Mouse (Mus musculus) C2C12 (cell line): ENCODE results near the gene Icam2. TPM values are rescaled to one million over a fixed set of nuclear protein-coding genes. Genes with fewer than 3 reads are reported as not detected.

Source experiments
- H3K27me3 ChIP-seq: one replicate; pipeline ENCODE4 v1.6.1; 2011; ENCODE audit not compliant: control insufficient read depth, insufficient read depth, insufficient read length
- H3K36me3 ChIP-seq: one replicate; pipeline ENCODE4 v1.6.1; 2011; ENCODE audit not compliant: control insufficient read depth, insufficient read depth
- H3K4me3 ChIP-seq: one replicate; pipeline ENCODE4 v1.5.1; 2011; ENCODE audit warnings: mild to moderate bottlenecking, control low read depth; ENCODE audit not compliant: poor library complexity, insufficient read depth, severe bottlenecking
- H3K79me2 ChIP-seq: one replicate; pipeline ENCODE4 v1.6.1; 2011; ENCODE audit not compliant: control insufficient read depth, insufficient read depth
- H3K79me3 ChIP-seq: one replicate; pipeline ENCODE4 v1.6.1; 2011; ENCODE audit warnings: low read depth, control low read depth
- H3ac ChIP-seq: one replicate; pipeline ENCODE3; 2011; ENCODE audit warnings: low read depth; ENCODE audit not compliant: control insufficient read depth, insufficient read length
- CEBPB ChIP-seq: IDR thresholded peaks from one replicate; pipeline ENCODE4 v1.6.1; 2011; ENCODE audit warnings: low read depth, mild to moderate bottlenecking, control low read depth, moderate library complexity
- CTCF ChIP-seq: IDR thresholded peaks from one replicate; pipeline ENCODE4 v1.5.1; 2011; ENCODE audit not compliant: control insufficient read depth, insufficient read depth, insufficient read length
- FOSL1 ChIP-seq: IDR thresholded peaks from one replicate; pipeline ENCODE4 v1.8.0; 2011; ENCODE audit warnings: mild to moderate bottlenecking, low read length; ENCODE audit not compliant: poor library complexity, insufficient read depth, severe bottlenecking
- MAX ChIP-seq: IDR thresholded peaks from one replicate; pipeline ENCODE4 v1.6.1; 2011; ENCODE audit warnings: mild to moderate bottlenecking, control low read depth
- MYOD1 ChIP-seq: IDR thresholded peaks from one replicate; pipeline ENCODE4 v1.6.1; 2011; ENCODE audit warnings: low read depth; ENCODE audit not compliant: control insufficient read depth, insufficient read length
- MYOG ChIP-seq: IDR thresholded peaks from one replicate; pipeline ENCODE4 v1.6.1; 2011; ENCODE audit not compliant: control insufficient read depth, insufficient read length; ENCODE audit errors: extremely low read depth
- USF1 ChIP-seq: IDR thresholded peaks from one replicate; pipeline ENCODE4 v1.6.1; 2011; ENCODE audit warnings: low read depth, mild to moderate bottlenecking, control low read depth, moderate library complexity
- polyA plus RNA-seq: library from polyadenylated mRNA; unstranded; fragments of >200 nt; fragmentation: generic; extraction: Trizol; gene quantifications from one replicate; pipeline ENCODE4 v1.2.1, GENCODE M21; 2012; ENCODE audit warnings: missing spikeins

Icam2 gene
- polyA plus RNA-seq, 1 experiment, result not detected

DNA sequence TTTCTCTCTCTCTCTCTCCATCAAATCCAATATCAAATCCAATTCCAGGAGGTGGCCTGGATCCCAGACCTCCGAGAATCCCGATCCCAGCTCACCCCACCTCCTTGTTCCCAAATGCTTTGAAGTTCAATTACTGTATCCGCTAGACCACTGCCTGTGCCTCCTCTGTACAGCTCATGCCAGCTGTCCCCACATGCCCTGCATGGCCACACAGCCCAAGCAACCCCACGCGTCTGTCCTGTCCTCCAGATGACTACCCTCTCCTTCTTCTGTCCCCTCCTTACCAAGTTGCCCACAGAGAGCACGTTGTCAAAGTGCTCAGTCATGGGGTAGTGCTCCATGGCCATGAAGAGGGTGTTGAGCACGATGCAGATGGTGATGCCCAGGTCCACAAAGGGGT, 49.0 kb downstream of the Icam2 start:
- H3K79me3 ChIP-seq, result no peaks in the 10 kb centered on the region
- peaks cover 23% of the 10 kb centered on the region for H3K27me3 ChIP-seq
- H3K4me3 ChIP-seq, result no peak overlapping the region
- no peak overlapping the region for H3ac ChIP-seq
- H3K36me3 ChIP-seq, result no peaks in the 10 kb centered on the region
- no peaks in the 10 kb centered on the region for H3K79me2 ChIP-seq
- TF ChIP-seq CTCF, result no peak
- TF ChIP-seq MAX, result no peak
- TF ChIP-seq FOSL1, result no peak
- no peak for TF ChIP-seq MYOD1
- no peak for TF ChIP-seq MYOG
- no peak for TF ChIP-seq CEBPB
- no peak for TF ChIP-seq USF1

DNA sequence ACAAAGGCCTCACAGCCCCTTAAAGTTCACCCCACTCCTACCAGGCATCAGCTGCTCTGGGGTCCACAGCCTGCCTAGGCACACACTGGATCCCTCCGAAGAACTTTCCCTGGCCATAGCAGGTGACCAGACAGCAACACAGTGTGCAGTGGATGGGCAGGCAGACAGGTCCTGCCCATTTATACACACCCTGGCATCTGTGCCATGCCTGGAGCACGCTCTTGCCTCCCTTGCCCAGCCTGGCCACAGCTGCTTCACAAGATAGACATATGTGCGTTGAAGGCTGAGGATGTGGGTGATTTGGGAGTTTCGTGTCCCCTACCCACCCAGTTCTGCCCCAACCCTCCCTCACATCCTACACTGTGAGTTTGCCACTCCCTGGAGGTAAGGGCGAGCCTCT, 49.8 kb downstream of the Icam2 start:
- Histone ChIP-seq H3K4me3 (no peak overlapping the region), H3K36me3 (no peaks in the 10 kb centered on the region), H3ac (no peak overlapping the region), H3K79me2 (no peaks in the 10 kb centered on the region), H3K79me3 (no peaks in the 10 kb centered on the region), H3K27me3 (peaks cover 18% of the 10 kb centered on the region)
- no peak for TF ChIP-seq MYOG

DNA sequence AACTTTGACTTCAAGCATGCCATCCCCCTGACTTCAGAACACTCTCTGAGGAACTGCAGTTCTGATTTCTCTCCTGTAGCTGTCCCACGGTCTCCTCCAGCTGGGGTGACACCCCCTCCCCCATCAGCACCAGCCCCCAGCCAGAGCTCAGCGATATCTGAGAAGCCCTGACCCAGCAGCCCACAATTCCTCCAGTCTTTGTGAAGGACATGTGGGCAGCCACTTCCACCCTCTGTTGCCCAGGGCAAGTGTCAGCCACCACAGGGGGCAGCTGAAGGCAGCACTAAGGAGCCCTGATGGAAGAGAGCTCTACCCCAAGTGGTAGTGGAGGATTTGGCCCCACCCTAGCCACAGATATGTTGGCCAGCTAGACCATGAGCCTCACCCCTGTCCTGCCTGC, 53.8 kb downstream of the Icam2 start:
- H3K79me3 ChIP-seq, result no peaks in the 10 kb centered on the region
- no peaks in the 10 kb centered on the region for H3K79me2 ChIP-seq
- no peak overlapping the region for H3K4me3 ChIP-seq
- H3K27me3 ChIP-seq, result no peaks in the 10 kb centered on the region
- H3K36me3 ChIP-seq, result no peaks in the 10 kb centered on the region
- TF ChIP-seq FOSL1, result no peak
- TF ChIP-seq MAX, result no peak
- no peak for TF ChIP-seq CTCF
- no peak for TF ChIP-seq MYOG
- TF ChIP-seq USF1, result no peak
- H3ac ChIP-seq, result no peak overlapping the region

DNA sequence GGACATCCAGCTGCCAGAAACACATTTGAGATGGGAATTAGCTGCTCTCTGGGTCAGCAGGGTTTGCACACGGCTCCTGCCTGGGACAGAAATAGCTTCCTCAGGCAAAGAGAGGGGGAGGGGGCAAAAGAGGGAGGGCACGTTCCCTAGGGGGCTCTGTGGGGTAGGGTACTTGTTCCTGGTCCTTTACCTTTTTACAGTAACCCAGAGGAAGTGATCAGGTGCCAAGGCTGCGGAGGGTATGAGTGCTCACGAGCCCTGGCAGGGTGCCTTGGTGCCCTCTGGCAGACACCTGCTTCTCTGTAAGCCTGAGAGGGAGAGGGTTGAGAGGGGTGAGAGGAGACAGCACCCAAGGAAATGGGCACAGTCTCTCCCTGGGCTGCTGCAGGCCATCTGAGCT, 55.4 kb downstream of the Icam2 start:
- Histone ChIP-seq H3K36me3 (no peaks in the 10 kb centered on the region), H3K79me2 (no peaks in the 10 kb centered on the region), H3K79me3 (no peaks in the 10 kb centered on the region), H3K4me3 (no peak overlapping the region), H3ac (no peak overlapping the region), H3K27me3 (no peaks in the 10 kb centered on the region)
- no peak for TF ChIP-seq MAX
- no peak for TF ChIP-seq CEBPB
- TF ChIP-seq USF1, result no peak
- no peak for TF ChIP-seq MYOG
- no peak for TF ChIP-seq MYOD1
- no peak for TF ChIP-seq FOSL1

DNA sequence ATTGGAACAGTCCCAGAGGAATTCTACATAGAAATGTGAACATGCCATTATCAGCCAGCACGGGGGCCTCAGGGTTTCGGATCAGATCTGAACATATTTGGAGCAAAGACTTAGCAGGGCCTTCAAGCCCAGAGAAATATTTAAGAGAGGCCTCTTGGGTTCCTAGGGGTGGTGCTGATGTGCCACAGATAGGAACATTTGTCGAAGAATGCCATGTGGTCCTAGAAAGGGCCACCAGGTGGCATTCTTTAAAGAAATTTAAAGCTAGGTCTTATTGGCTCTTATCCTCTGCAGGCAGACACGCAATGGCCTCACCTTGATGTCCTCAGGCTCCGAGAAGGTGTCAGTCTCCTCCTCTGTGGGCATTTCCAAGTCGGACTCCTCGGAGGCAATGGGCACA, 58.2 kb downstream of the Icam2 start:
- H3K79me2 ChIP-seq, result no peaks in the 10 kb centered on the region
- no peak overlapping the region for H3K4me3 ChIP-seq
- H3K36me3 ChIP-seq, result no peaks in the 10 kb centered on the region
- no peak overlapping the region for H3ac ChIP-seq
- H3K27me3 ChIP-seq, result peaks cover 4% of the 10 kb centered on the region
- no peaks in the 10 kb centered on the region for H3K79me3 ChIP-seq
- no peak for TF ChIP-seq CEBPB
- TF ChIP-seq MYOG, result no peak
- no peak for TF ChIP-seq USF1
- no peak for TF ChIP-seq CTCF
- no peak for TF ChIP-seq FOSL1
- no peak for TF ChIP-seq MYOD1
- TF ChIP-seq MAX, result no peak

DNA sequence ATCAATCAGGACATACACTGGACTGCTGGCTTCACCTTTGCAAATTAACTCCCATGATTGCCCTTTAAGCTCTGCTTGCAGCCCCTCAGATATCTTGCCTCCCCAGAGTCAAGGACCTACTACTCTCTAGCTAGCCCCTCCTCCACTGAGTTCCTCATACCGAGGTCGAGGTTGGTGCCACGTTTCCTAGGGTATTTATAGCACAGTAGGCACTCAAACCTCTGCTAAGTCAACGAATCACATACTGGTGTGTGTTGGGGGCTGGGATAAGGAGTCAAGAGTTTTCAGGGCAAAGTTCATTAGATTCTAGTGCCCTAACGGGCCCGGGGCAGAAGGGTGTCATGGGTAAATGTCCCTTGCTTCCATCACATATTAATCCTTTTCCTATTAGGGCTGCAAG, 58.7 kb downstream of the Icam2 start:
- TF ChIP-seq FOSL1 (no peak), MYOG (no peak), CTCF (no peak), MYOD1 (no peak), CEBPB (no peak), MAX (no peak)

More for the DNA sequence above, 58.7 kb downstream of the Icam2 start:
- Histone ChIP-seq H3K4me3 (no peak overlapping the region), H3K79me2 (no peaks in the 10 kb centered on the region), H3ac (no peak overlapping the region), H3K27me3 (peaks cover 7% of the 10 kb centered on the region), H3K36me3 (no peaks in the 10 kb centered on the region), H3K79me3 (no peaks in the 10 kb centered on the region)
